ENCODE assay signal across 10 mouse cellular contexts in genomic region chr2:92914933-92915553, GRCm38 (mm10). TPM values are rescaled to one million over a fixed set of nuclear protein-coding genes. Genes with fewer than 3 reads are reported as not detected.
A peak's percentile ranks its signal among the peaks of the same experiment; 100 is the strongest.
DNase-seq lines count a peak whose midpoint lies in the region; ATAC-seq and TF ChIP-seq lines count a peak whose summit lies in the region.
"Had no signal": no experiment of that assay in that cellular context is flagged by ENCODE, and none has a peak within 500 bp of the region (broad histone marks: within the 10 kb centered on the region; RNA-seq: fewer than 3 reads in every experiment).

Gene Syt13, plus strand, starts transcription at chr2:92915098.

- TF ChIP-seq CTCF in C2C12 (IDR thresholded peaks at IDR 0.05; ENCODE audit: control insufficient read depth, insufficient read depth, insufficient read length): no peak

- peaks cover 57% of the 10 kb centered on the region for H3K79me2 ChIP-seq in C2C12 (ENCODE audit: control insufficient read depth, insufficient read depth)

- peaks cover 25% of the 10 kb centered on the region for H3K4me1 ChIP-seq in forebrain, embryonic 14.5 days (ENCODE audit: control insufficient read depth, insufficient read depth, low read length)
- H3K4me1 ChIP-seq in hindbrain, embryonic 13.5 days (replicated peaks): peaks cover 73% of the 10 kb centered on the region

- peak; percentile 45 for ATAC-seq in forebrain, embryonic 14.5 days
- peak; percentile 50 for ATAC-seq in hindbrain, embryonic 13.5 days (ENCODE audit: low FRiP score)
- no peak for ATAC-seq in inflammation-experienced regulatory T-cells, adult 6 months

- peak within 1 kb of the TSS; percentile 75 for H3ac ChIP-seq in C2C12 (ENCODE audit: control insufficient read depth, insufficient read length, low read depth)

- H3K4me2 ChIP-seq in forebrain, embryonic 14.5 days (ENCODE audit: low read length): peak within 1 kb of the TSS; percentile 70
- peak within 1 kb of the TSS; percentile 78 for H3K4me2 ChIP-seq in hindbrain, embryonic 13.5 days

- H3K36me3 ChIP-seq in C2C12 (ENCODE audit: control insufficient read depth, insufficient read depth): peaks cover 22% of the 10 kb centered on the region
- H3K36me3 ChIP-seq in forebrain, embryonic 14.5 days (ENCODE audit: control insufficient read depth, insufficient read depth, low read length): no peaks in the 10 kb centered on the region
- no peaks in the 10 kb centered on the region for H3K36me3 ChIP-seq in hindbrain, embryonic 13.5 days

- H3K79me3 ChIP-seq in C2C12 (ENCODE audit: low read depth): peaks cover 45% of the 10 kb centered on the region

- H3K27me3 ChIP-seq in C2C12 (ENCODE audit: control insufficient read depth, insufficient read depth, insufficient read length): no peaks in the 10 kb centered on the region
- H3K27me3 ChIP-seq in forebrain, embryonic 14.5 days (replicated peaks; ENCODE audit: control insufficient read depth, insufficient read depth, low read length): peaks cover 6% of the 10 kb centered on the region; the same call in 1 of the 2 replicates
- peaks cover 25% of the 10 kb centered on the region; the same call in 1 of the 2 replicates for H3K27me3 ChIP-seq in hindbrain, embryonic 13.5 days

- 2% methylated on average over 38 of the region's 38 CpGs for WGBS in forebrain, embryonic 14.5 days
- under 1% methylated on average over 38 of the region's 38 CpGs for WGBS in hindbrain, embryonic 13.5 days

- H3K9me3 ChIP-seq in forebrain, embryonic 14.5 days (replicated peaks; ENCODE audit: control insufficient read depth, low read length): no peaks in the 10 kb centered on the region
- H3K9me3 ChIP-seq in hindbrain, embryonic 13.5 days: no peaks in the 10 kb centered on the region

- DNase-seq in cerebellum, adult 11 months: peak; percentile 74
- peak; percentile 55 for DNase-seq in forebrain, embryonic 14.5 days (ENCODE audit: low spot score)
- peak; percentile 58 to 64 for DNase-seq in layer of hippocampus, postnatal 25 days (ENCODE audit: extremely low spot score in 1 of 2, low spot score in 1 of 2)
- peak; percentile 52 for DNase-seq in lung, postnatal 14 days
- DNase-seq in retina, postnatal 7 days (ENCODE audit: low read depth, low spot score): peak; percentile 41

- H3K9ac ChIP-seq in forebrain, embryonic 14.5 days (ENCODE audit: low read length): peak within 1 kb of the TSS; percentile 62
- H3K9ac ChIP-seq in hindbrain, embryonic 13.5 days: peak within 1 kb of the TSS; percentile 78

- H3K27ac ChIP-seq in forebrain, embryonic 14.5 days (ENCODE audit: low read depth, low read length): peak within 1 kb of the TSS; percentile 69; the same call in 1 of the 2 replicates
- peak within 1 kb of the TSS; percentile 69 for H3K27ac ChIP-seq in hindbrain, embryonic 13.5 days
- H3K27ac ChIP-seq: macrophage had no signal

- H3K4me3 ChIP-seq in C2C12 (ENCODE audit: insufficient read depth, poor library complexity, severe bottlenecking): peak within 1 kb of the TSS; percentile 74
- H3K4me3 ChIP-seq in forebrain, embryonic 14.5 days (ENCODE audit: low read depth, low read length): peak within 1 kb of the TSS; percentile 35
- H3K4me3 ChIP-seq in hindbrain, embryonic 13.5 days: peak within 1 kb of the TSS; percentile 48

TF ChIP-seq in C2C12, 6 proteins besides CTCF, POLR2A, EP300 and RAD21:
- no peak for TF ChIP-seq MYOG (IDR thresholded peaks at IDR 0.05; ENCODE audit: control insufficient read depth, extremely low read depth, insufficient read length)
- peak; percentile 75 for TF ChIP-seq USF1 (IDR thresholded peaks at IDR 0.05; ENCODE audit: low read depth)
- peak; percentile 35 for TF ChIP-seq MAX (IDR thresholded peaks at IDR 0.05)

RNA-seq across cellular contexts. Expression of gene Syt13, which starts in this region (rescaled TPM):
- 125 TPM for polyA plus RNA-seq in C2C12 (2012; fragmentation: generic; extraction: Trizol)
- polyA plus RNA-seq in forebrain, embryonic 14.5 days (2014; fragmentation: Nextera tagmentation; extraction: Ambion mirVana): 35.4 and 36.8 TPM in 2 replicates
- 24.7 and 26.6 TPM in 2 replicates for polyA plus RNA-seq in hindbrain, embryonic 13.5 days (2015; fragmentation: Nextera tagmentation; extraction: Ambion mirVana)
- total RNA-seq in layer of hippocampus, postnatal 25 days (2021): 100 to 1,000 TPM; 141 to 161 TPM
- polyA plus RNA-seq in inflammation-experienced regulatory T-cells, adult 6 months (2017; shearing (Covaris generic)): not detected
- total RNA-seq: MEL had no signal

Comparison
In these comparisons a context has a peak if more than half of its experiments do, and no peak if none do; other contexts are left out.
1. RNA of gene Syt13 (polyA plus RNA-seq): 125 TPM in C2C12 (single experiment), 35.4 to 36.8 TPM in forebrain, embryonic 14.5 days and 24.7 to 26.6 TPM in hindbrain, embryonic 13.5 days; not detected in inflammation-experienced regulatory T-cells, adult 6 months; every median in the first group is over 10 times any median in the second.
2. Peak in every context shown above with its lines, with median percentiles within 50 percentile points of each other: H3K4me3 ChIP-seq and DNase-seq.